Mouse (Mus musculus) embryo, embryonic 9.5 days (tissue): ENCODE measurements around the gene Trpc2.

Experiments used
- DNase-seq: peaks from one replicate; pipeline ENCODE4 v3.0.0-alpha.2; 2017; ENCODE audit errors: extremely low spot score

Trpc2 gene

GRCm38 (mm10) chr7:102102696-102103095 is 19.8 kb downstream of the Trpc2 start:
- peak; percentile 17 for DNase-seq

DNA sequence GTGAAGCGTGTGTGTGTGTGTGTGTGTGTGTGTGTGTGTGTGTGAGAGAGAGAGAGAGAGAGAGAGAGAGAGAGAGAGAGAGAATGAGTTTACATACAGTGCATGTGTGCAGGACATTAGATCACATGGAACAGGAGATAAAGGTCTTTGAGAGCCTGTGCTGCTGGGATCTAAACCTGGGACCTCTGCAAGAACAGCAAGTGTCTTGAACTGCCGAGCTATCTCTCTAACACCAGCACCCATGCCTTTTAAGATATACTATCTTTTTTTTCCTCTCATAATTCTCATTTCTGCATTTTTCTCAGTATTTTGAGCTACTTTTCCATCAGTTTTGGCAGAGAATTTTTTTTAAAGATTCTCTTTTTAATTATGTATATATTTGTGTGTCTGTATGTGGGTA is 20.6 kb downstream of the Trpc2 start:
- no peak for DNase-seq

DNA sequence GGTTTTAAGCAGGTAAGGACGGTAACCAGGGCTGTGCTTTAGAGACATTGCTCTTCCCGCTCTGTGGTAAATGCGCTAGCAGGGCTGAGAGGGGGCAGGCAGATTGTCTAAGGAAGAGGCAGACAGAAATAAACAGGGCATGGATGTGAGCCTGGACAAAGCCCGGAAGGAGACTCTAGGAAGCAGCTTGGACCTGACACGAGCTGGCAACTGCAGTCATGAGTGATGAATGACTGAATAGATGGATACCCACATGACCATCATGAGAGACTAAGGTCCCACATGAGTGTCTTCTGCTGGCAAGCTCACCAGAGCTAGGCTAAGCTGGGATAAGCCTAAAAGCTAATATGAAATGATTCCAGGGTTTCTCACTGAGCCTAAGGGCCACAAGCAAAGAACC is 21.2 kb downstream of the Trpc2 start:
- no peak for DNase-seq

DNA sequence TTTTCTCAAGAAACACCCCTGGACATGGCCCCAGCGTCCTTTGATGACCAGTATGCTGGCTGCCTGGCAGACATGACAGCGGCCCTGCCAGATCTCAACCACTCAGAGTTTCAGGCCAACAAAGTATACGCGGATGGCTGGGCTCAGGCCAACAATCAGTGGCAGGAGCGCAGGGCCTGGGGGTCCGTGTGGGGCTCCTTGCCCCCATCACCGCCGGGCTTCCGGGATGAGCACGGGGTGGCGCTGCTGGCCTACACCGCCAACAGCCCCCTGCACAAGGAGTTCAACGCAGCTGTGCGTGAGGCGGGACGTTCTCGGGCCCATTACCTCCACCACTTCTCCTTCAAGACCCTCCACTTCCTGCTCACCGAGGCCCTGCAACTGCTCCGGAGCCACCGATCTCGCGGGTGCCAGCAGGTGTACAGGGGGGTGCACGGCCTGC is 23.8 kb downstream of the Trpc2 start:
- peak; percentile 39 for DNase-seq

- DNase-seq: no peak
Measured at GRCm38 (mm10) chr7:102108206-102108605, 25.3 kb downstream of the Trpc2 start.

- no peak for DNase-seq
Measured at GRCm38 (mm10) chr7:102109171-102109570, 26.3 kb downstream of the Trpc2 start, which contains the start of gene Art5. Gene Art5, minus strand, starts transcription at chr7:102109489.

- DNase-seq: no peak
Measured at GRCm38 (mm10) chr7:102109746-102110145, 26.8 kb downstream of the Trpc2 start.

- no peak for DNase-seq
Measured at GRCm38 (mm10) chr7:102113151-102113729, 30.3 kb downstream of the Trpc2 start.

GRCm38 (mm10) chr7:102116579-102117331 is 33.8 kb downstream of the Trpc2 start, which contains the start of gene Chrna10:
Gene Chrna10, minus strand, starts transcription at chr7:102116828.
- no peak for DNase-seq

DNA sequence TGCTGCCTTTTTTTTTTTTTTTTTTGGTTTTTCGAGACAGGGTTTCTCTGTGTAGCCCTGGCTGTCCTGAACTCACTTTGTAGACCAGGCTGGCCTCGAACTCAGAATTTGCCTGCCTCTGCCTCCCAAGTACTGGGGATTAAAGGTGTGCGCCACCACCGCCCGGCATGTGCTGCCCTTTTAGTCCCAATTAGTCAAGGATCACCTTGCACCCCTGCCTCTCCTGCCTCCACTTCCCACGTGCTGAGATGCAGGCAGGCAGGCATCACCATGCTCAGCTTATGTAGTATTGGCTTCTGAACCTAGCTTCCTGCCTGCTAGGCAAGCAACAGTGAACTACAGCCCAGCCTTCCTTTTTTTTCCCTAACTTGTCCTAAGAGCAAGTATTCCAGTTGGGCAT is 34.5 kb downstream of the Trpc2 start:
- DNase-seq: no peak

GRCm38 (mm10) chr7:102120326-102120725 is 37.4 kb downstream of the Trpc2 start:
- no peak for DNase-seq

GRCm38 (mm10) chr7:102132395-102132794 is 49.5 kb downstream of the Trpc2 start:
- no peak for DNase-seq

DNA sequence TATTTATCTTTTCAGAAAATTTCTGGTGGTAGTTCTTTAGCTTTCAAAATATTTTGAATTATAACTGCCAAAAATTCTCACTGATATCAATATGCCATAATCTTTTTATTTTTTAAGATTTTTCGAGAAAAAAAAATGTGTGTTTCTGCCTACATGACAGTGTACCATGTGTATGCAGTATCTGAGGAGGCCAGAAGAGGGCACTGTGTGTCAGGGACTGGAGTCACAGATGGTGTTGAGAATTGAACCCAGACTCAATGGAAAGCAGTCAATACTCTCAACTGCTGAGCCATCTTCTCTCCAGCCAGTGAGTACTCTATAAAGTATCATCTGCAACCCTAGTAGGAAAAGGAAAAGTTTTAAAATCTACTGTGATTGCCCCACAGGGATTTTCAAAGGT is 54.5 kb downstream of the Trpc2 start:
- DNase-seq: peak; percentile 34

- DNase-seq: no peak
Measured at GRCm38 (mm10) chr7:102137898-102138297, 55.0 kb downstream of the Trpc2 start.
